In the genomic region with DNA sequence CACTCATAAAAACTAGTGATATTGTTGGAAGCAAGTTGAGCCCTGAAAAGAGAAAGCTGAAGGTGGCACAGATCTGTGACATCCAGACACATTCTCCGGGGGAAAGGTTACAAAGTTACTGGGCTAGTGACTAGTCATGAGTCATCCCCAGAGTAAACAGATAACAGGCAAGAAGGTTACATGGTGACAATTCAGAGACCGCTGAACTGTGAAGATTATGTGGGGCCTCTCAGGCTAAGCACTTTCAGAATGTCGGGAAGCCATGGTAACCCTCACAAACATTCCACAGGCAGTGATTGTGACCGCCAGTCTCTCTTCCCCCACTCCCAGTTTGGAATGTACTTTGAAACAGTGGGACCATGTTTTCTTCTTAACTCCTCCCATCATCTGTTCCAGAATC, we compare ENCODE assay signal across 12 mouse cellular contexts. TPM values are rescaled to one million over a fixed set of nuclear protein-coding genes. Genes with fewer than 3 reads are reported as not detected.
DNase-seq lines count a peak whose midpoint lies in the region; ATAC-seq lines count a peak whose summit lies in the region.
"Had no signal": no experiment of that assay in that cellular context is flagged by ENCODE, and none has a peak within 500 bp of the region (broad histone marks: within the 10 kb centered on the region; RNA-seq: fewer than 3 reads in every experiment).

No protein-coding gene starts in this region.

- peaks cover 20% of the 10 kb centered on the region; the same call in 1 of the 2 replicates for H3K27me3 ChIP-seq in midbrain, embryonic 10.5 days (ENCODE audit: low read depth, poor library complexity, severe bottlenecking)
- 0 out of 2 replicates have a peak, but pooled peaks cover 3% of the 10 kb centered on the region for H3K27me3 ChIP-seq in midbrain, embryonic 15.5 days (replicated peaks)
- H3K27me3 ChIP-seq: hindbrain, embryonic 15.5 days had no signal

- peaks cover 41% of the 10 kb centered on the region for H3K4me1 ChIP-seq in midbrain, embryonic 10.5 days
- H3K4me1 ChIP-seq in midbrain, embryonic 15.5 days: 0 out of 2 replicates have a peak, but pooled peaks cover 4% of the 10 kb centered on the region
- H3K4me1 ChIP-seq: hindbrain, embryonic 15.5 days had no signal

- ATAC-seq in midbrain, embryonic 15.5 days (replicated peaks): no peak
- ATAC-seq: forebrain, postnatal 0 days had no signal

- no peak overlapping the region for H3K9ac ChIP-seq in midbrain, embryonic 15.5 days
- H3K9ac ChIP-seq: forebrain, postnatal 0 days; hindbrain, embryonic 15.5 days had no signal

- intact Hi-C loops in left cerebral cortex, postnatal 36 days (cut with DNase I): no loop called here

- H3K36me3 ChIP-seq in midbrain, embryonic 10.5 days: no peaks in the 10 kb centered on the region
- H3K36me3 ChIP-seq in midbrain, embryonic 15.5 days (replicated peaks): no peaks in the 10 kb centered on the region
- H3K36me3 ChIP-seq: hindbrain, embryonic 15.5 days had no signal

- H3K27ac ChIP-seq in midbrain, embryonic 10.5 days (replicated peaks): peak overlapping the region; percentile 60
- H3K27ac ChIP-seq in midbrain, embryonic 15.5 days: no peak overlapping the region
- H3K27ac ChIP-seq: hindbrain, embryonic 15.5 days had no signal

- no peak overlapping the region for H3K4me2 ChIP-seq in midbrain, embryonic 15.5 days
- H3K4me2 ChIP-seq: hindbrain, embryonic 15.5 days had no signal

- H3K9me3 ChIP-seq in midbrain, embryonic 10.5 days (replicated peaks): no peaks in the 10 kb centered on the region
- H3K9me3 ChIP-seq in midbrain, embryonic 15.5 days: no peaks in the 10 kb centered on the region
- H3K9me3 ChIP-seq: hindbrain, embryonic 15.5 days had no signal

- H3K4me3 ChIP-seq in midbrain, embryonic 10.5 days: no peak overlapping the region
- H3K4me3 ChIP-seq in midbrain, embryonic 15.5 days: no peak overlapping the region
- H3K4me3 ChIP-seq: hindbrain, embryonic 15.5 days had no signal

- 30% methylated on average over 4 of the region's 4 CpGs for WGBS in midbrain, embryonic 10.5 days
- WGBS in midbrain, embryonic 15.5 days: 27% methylated on average over 4 of the region's 4 CpGs

- DNase-seq in embryo, embryonic 10 days (ENCODE audit: low spot score): peak; percentile 49
- no peak for DNase-seq in embryo, embryonic 9.5 days (ENCODE audit: extremely low spot score)
- DNase-seq in midbrain, embryonic 10.5 days (ENCODE audit: low spot score): peak; percentile 41
- DNase-seq in liver: peak; percentile 55
- peak; percentile 61 for DNase-seq in testis, postnatal 14 days (ENCODE audit: low spot score)
- DNase-seq in retina, embryonic 14.5 days (ENCODE audit: low spot score): no peak
- no peak for DNase-seq in left cerebral cortex, postnatal 36 days (ENCODE audit: low spot score in 2 of 2)
- DNase-seq: B cell, adult 2 months; forebrain, postnatal 0 days; midbrain, embryonic 14.5 days had no signal

RNA-seq across cellular contexts. Expression of a gene that starts 36.1 kb away (rescaled TPM):
- polyA plus RNA-seq in midbrain, embryonic 10.5 days (2016; fragmentation: Nextera tagmentation; extraction: Ambion mirVana): 30.2 and 37.3 TPM in 2 replicates
- 186 and 187 TPM in 2 replicates for polyA plus RNA-seq in midbrain, embryonic 15.5 days (2015; fragmentation: Nextera tagmentation; extraction: Ambion mirVana)
- 100 to 1,000 TPM; 171 to 200 TPM for total RNA-seq in left cerebral cortex, postnatal 36 days (2021)

Comparison
In these comparisons a context has a peak if more than half of its experiments do, and no peak if none do; other contexts are left out.
1. DNase-seq: peak in embryo, embryonic 10 days (single experiment), midbrain, embryonic 10.5 days (single experiment), liver (single experiment) and testis, postnatal 14 days (single experiment); none in embryo, embryonic 9.5 days (single experiment), retina, embryonic 14.5 days (single experiment) and left cerebral cortex, postnatal 36 days (0 of 2).